Mouse (Mus musculus): ENCODE measurements around the gene Renbp.
A peak's percentile ranks its signal among the peaks of the same experiment; 100 is the strongest.

The Renbp gene

DNA sequence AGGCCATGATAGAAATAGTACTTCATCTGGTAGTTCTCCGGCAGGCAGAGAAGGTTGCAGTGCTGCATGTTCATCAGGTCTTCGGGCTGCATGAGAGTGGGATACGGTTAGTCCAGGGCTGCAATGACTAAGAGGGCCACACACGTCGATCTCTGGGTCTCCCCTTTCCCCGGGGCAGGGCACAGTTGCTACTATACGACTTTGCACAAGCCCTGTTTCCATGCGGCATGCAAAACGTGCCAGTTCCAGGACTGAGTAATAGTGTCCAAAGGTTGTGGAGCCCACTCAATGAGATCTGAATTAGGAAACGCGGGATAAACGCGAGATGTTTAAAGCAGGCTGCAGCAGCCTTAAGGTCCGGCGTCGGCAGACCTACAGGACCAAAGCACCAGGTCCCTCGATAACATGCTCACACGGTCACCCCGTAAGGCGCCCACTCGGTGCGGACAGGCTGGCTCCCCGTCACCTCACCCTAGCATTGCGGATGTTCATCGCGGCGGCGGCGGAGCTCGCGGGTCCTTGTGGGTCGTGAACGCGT lies 9.3 kb downstream of the Renbp start:
- DNase-seq (ENCODE audit: low spot score in 2 of 2), result peak in 1 of 2 experiments; percentile 14

GRCm38 (mm10) chrX:73918631-73919030 lies 12.0 kb downstream of the Renbp start:
- no peak for DNase-seq (ENCODE audit: low spot score in 2 of 2)

GRCm38 (mm10) chrX:73916945-73917344 lies 13.7 kb downstream of the Renbp start:
- no peak for DNase-seq (ENCODE audit: low spot score in 2 of 2)

DNA sequence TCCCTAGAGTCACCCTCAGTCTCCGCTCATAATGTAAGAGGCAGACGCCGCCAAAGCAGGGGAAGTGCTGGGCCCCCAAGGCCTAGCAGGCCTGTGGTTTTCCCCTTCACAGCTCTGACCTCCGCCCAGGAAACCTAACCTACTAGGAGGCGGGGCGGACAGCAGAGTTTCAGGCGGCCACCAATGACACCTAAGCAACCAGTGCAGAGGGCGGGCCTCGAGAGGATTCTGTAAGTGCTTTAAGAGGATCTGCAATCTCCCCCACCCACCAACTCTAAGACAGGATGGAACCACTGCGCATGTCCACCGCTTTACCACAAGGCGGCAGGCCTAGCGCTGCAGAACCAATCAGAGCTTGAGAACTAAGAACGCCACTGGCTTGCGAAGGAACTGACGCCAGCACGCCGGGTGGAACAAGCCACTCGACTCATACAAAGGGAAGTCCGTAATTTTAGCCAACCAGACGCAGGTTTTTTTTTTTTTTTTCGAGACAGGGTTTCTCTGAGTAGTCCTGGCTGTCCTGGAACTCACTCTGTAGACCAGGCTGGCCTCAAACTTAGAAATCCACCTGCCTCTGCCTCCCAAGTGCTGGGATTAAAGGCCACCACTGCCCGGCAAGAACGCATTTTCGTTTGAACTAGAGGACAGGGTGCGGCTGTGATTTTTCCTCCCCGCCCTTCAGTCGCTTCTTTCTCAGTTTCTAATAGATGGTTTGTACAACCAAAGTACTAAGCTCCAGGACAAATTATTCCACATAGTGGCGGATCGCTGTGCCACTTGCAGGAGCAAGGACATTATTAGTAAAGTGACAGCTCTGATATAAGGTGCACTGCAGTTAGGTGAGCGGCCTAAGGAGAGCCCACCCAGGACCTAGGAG lies 15.6 kb downstream of the Renbp start:
- peak; percentile 87 to 88 for DNase-seq (ENCODE audit: low spot score in 2 of 2)

GRCm38 (mm10) chrX:73911588-73911987 lies 19.1 kb downstream of the Renbp start:
- peak; percentile 51 to 72 for DNase-seq (ENCODE audit: low spot score in 2 of 2)

DNA sequence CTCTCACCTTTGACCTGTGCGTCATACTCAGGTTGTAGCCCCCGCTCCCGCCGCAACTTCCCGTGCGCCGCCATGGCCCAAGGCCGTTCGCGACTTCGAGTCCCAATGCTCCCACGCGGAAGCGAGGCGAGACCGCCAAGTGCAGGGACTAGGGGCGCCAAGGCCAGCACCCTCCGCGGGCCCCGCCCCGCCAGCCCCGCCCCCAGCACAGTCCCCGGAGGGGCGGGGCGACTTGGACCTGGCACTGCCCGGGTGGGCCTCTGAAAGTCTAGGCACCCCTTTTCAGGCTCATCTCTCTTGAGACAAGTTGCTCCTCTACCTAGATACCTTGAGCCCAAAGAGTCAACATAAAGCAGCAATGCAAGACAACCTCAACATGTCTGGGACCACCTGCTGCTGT lies 19.5 kb downstream of the Renbp start:
- DNase-seq (ENCODE audit: low spot score in 2 of 2), result peak; percentile 63 to 81

- DNase-seq (ENCODE audit: low spot score in 2 of 2), result no peak
These were observed 20.2 kb downstream of the Renbp start for GRCm38 (mm10) chrX:73910451-73910850.

- no peak for DNase-seq (ENCODE audit: low spot score in 2 of 2)
These were observed 20.6 kb downstream of the Renbp start for GRCm38 (mm10) chrX:73910049-73910448.

GRCm38 (mm10) chrX:73897959-73898358 lies 32.7 kb downstream of the Renbp start:
- DNase-seq (ENCODE audit: low spot score in 2 of 2), result no peak

DNA sequence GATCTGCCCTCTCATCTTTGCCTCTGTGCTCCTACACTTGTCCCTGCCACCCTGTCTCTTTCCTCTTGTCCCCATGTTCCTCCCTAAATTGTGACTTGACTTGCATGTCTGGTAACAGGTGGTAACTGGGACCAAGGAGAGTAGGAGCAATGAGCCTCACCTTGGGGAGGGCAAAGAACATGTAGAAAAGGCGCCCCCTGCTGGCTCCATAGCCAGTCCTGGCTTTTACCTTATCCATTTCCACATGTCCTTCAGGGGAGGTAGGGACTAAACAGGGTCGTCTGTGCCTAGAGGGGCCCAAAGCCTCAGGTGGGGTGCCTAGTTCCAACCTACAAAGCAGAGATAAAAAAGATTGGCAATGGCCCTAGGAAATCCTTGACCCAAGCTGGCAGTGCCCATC lies 34.9 kb downstream of the Renbp start, which contains the start of gene L1cam:
TSS of gene L1cam (minus strand) at position 387 of the 400 bp plus-strand sequence.
- DNase-seq (ENCODE audit: low spot score in 2 of 2), result peak; percentile 42 to 82

GRCm38 (mm10) chrX:73892833-73893232 lies 37.8 kb downstream of the Renbp start:
- DNase-seq (ENCODE audit: low spot score in 2 of 2), result no peak

- DNase-seq (ENCODE audit: low spot score in 2 of 2), result no peak
These were observed 39.0 kb downstream of the Renbp start, which contains the start of gene Avpr2 for GRCm38 (mm10) chrX:73891551-73892152. Avpr2 (plus strand) TSS chrX:73892102.

DNA sequence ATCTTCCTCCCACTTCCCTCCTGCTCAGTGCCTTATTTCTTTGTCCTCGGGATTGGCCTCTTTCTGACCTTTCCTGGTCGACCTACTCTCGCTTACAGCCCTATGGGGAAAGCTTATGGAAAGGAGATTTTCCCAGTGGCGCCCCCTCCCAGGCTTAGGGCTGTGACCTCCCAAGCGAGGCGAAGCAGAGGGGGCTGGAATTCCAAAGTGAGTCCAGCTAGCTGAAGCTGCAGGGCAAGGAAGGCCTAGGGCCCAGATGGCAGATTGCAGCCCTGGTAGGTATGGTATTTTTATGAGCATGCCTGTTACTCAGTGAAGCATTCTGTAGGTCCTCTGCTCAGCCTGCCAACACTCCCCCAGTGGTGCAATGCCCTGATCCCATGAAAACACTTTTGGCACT lies 49.2 kb downstream of the Renbp start:
- no peak for DNase-seq (ENCODE audit: low spot score in 2 of 2)

DNA sequence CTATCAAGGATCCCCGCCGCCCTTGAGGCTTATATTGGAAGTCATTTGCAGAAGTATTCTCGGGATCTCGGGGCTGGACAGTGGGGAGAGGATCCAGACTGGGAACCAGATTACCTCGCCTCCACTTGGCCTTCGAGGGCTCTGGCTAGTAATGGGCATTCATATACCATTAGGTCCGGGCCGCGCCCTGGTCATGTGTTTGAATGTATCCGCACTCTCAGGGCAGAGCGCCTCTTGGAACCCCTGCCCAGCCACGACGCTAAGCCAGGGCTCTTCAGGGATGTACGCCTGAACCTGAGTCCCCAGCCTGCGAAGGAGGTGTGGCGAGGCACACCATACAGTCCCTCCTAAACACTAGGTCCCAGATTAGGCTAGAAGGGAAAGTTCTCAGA lies 49.6 kb downstream of the Renbp start:
- no peak for DNase-seq (ENCODE audit: low spot score in 2 of 2)

GRCm38 (mm10) chrX:73880194-73881035 lies 50.2 kb downstream of the Renbp start:
- DNase-seq (ENCODE audit: low spot score in 2 of 2), result peak in 1 of 2 experiments; percentile 28

DNA sequence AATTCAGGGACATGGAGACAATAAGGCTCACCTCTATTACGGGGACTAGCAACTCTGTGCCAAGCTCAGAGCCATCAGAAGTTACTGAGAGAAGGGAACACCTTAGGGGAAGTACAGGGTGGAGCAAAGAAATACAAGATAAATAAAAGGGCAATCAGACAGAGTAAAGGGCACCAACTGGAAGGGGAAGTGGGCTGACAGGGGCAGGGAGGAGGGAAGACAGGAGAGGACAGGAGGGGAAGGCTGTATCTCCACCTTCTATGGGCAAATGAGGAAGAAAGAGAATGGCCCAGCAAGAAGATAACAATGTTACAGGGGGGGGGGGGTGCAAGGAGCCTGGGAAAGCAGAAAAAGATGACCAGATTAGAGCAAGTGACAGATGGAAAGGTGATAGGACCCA lies 53.6 kb downstream of the Renbp start:
- DNase-seq (ENCODE audit: low spot score in 2 of 2), result no peak

GRCm38 (mm10) chrX:73875881-73876280 lies 54.8 kb downstream of the Renbp start:
- DNase-seq (ENCODE audit: low spot score in 2 of 2), result no peak
